Mouse (Mus musculus) bone marrow macrophage, adult 2 months (primary cell): ENCODE measurements around the gene Ticrr. TPM values are rescaled to one million over a fixed set of nuclear protein-coding genes. Genes with fewer than 3 reads are reported as not detected.
A peak's percentile ranks its signal among the peaks of the same experiment; 100 is the strongest.

Experiments used
- H3K27ac ChIP-seq: 2 replicates; pipeline ENCODE4 v1.5.1; 2012; ENCODE audit warnings: low read depth, low read length; ENCODE audit not compliant: insufficient read depth
- H3K4me1 ChIP-seq: 2 replicates; pipeline ENCODE4 v1.6.1; 2012; ENCODE audit warnings: low read length; ENCODE audit not compliant: control insufficient read depth, insufficient read depth
- H3K4me3 ChIP-seq: 2 replicates; pipeline ENCODE4 v1.5.1; 2012; ENCODE audit warnings: mild to moderate bottlenecking, low read length, moderate library complexity; ENCODE audit not compliant: insufficient read depth
- CTCF ChIP-seq: IDR thresholded peaks from 2 replicates; pipeline ENCODE4 v1.5.1; 2012; ENCODE audit warnings: low read depth, mild to moderate bottlenecking, low read length, moderate library complexity
- POLR2A ChIP-seq: IDR thresholded peaks from 2 replicates; pipeline ENCODE4 v1.6.1; 2012; ENCODE audit warnings: mild to moderate bottlenecking, low read depth, low read length, borderline replicate concordance
- polyA plus RNA-seq: library from polyadenylated mRNA; stranded (reverse); fragments of >200 nt; gene quantifications from 2 replicates; pipeline ENCODE4 v1.2.4, GENCODE M21; 2012; ENCODE audit not compliant: missing spikeins, insufficient read depth, insufficient read length

The Ticrr gene
- polyA plus RNA-seq, 1 experiment: 4.6 TPM

DNA sequence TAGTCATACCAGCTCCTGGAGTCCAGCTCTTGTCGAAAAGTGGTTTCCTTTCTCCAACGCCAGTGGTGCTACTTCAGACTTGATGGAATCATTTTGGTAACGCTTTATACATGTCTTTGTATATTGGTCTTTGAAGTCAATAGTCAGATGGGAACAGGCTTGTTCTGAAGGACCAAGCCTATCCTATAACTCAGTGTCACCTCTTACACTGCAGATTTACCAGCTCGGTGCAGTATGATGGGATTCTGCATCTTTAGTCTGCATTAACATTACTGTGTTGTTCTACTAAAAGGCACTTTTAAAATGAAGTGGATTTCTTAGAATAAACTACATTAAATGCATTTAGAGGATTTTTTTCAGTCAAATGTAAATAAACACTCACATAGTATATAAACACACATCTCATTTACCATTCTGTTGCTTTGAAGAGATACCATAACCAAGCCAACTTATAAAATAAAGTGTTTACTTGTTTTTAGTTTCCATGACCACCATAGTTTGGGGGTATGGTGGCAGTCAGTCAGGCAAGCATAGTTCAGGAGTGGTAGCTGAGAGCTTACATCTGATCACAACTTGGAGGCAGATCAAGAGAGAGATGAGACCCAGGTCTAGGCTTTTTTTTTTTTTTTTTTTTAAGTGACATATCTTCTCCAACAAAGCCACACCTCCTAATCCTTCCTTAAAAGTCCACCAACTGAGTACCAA lies 11.1 kb downstream of the Ticrr start:
- no peak overlapping the region for H3K4me3 ChIP-seq
- TF ChIP-seq CTCF (no peak), POLR2A (no peak)
- no peak overlapping the region for H3K27ac ChIP-seq
- no peaks in the 10 kb centered on the region for H3K4me1 ChIP-seq

DNA sequence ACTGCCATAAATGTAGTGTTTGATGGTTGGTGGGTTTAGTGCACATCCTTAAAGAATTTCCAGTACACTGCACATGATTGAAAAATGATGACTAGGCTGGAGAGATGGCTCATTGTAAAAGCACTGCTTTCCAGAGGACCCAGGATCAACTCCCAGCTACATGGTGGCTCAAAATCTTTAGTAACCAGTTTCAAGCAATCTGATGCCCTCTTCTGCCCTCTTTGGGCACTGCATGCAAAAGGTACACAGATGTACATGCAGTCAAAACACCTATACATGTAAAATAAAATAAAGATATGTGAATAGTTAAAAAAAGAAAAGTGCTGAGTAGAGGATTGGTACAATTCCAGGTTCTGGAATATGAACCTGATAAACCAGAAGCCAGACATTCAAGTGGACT lies 19.2 kb downstream of the Ticrr start:
- H3K4me1 ChIP-seq: no peaks in the 10 kb centered on the region
- no peak overlapping the region for H3K27ac ChIP-seq
- no peak overlapping the region for H3K4me3 ChIP-seq
- no peak for TF ChIP-seq POLR2A
- no peak for TF ChIP-seq CTCF

DNA sequence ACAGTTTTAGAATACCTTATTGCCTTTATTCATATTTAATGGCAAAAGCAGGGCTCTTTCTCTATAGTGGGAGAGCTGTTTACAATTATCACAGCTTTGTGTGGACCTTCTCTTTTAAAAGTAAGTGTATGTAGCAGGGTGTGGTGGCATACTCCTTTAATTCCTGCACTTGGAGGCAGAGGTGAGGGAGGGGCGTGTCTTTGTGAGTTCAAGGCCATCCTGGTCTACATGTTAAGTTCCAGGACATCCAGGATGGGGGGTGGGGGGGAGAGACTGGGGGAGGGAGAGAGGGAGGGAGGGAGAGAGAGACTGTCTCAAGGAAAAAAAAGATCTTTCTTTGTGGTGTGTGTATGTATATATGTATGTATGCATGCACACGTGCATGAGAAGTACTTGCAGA lies 20.2 kb downstream of the Ticrr start:
- TF ChIP-seq POLR2A (no peak), CTCF (no peak)
- H3K4me1 ChIP-seq: no peaks in the 10 kb centered on the region
- H3K27ac ChIP-seq: no peak overlapping the region
- H3K4me3 ChIP-seq: no peak overlapping the region

DNA sequence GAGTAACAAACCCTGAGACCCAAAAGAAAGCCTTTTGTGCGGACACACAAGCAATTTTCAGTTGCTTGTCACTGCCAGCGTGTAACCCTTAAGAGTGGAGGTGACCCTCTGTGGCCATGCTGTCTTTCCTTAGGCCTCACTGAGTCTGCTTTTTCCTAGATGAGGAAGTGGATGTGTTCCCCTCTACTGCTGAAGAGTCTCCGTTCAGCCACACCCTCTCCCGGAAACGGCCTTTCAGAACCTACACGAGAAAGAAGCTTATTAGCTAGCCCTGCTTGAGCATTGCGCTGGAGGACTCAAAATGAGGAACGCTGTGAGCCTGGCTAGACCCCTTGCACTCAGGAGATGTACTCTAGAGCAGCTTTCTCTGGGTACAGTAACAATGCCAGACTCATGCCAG lies 36.5 kb downstream of the Ticrr start:
- Histone ChIP-seq H3K27ac (no peak overlapping the region), H3K4me3 (no peak overlapping the region), H3K4me1 (peaks cover 5% of the 10 kb centered on the region; the same call in 1 of the 2 replicates)
- no peak for TF ChIP-seq POLR2A
- no peak for TF ChIP-seq CTCF

DNA sequence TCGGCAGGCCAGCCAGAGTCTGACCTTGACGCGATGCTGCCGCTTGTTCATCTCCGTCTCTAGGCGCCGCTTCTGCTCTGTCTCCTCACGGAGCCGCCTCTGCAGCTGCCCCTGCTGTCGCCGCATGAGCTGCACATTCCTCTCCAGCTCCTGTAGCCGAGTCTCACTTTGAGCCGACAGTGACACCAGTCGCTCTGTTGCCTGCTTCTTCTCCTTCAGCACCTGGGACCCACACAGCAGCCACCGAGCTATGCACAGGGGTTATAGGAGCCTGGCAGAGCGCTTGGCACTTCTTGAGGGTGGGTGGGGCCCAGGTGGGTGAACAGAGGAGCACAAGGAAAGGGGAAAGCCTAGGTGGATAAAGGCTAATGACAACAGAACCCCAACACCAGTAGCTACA lies 42.8 kb downstream of the Ticrr start:
- no peak for TF ChIP-seq CTCF
- no peak for TF ChIP-seq POLR2A
- Histone ChIP-seq H3K4me1 (no peaks in the 10 kb centered on the region), H3K27ac (no peak overlapping the region), H3K4me3 (no peak overlapping the region)

DNA sequence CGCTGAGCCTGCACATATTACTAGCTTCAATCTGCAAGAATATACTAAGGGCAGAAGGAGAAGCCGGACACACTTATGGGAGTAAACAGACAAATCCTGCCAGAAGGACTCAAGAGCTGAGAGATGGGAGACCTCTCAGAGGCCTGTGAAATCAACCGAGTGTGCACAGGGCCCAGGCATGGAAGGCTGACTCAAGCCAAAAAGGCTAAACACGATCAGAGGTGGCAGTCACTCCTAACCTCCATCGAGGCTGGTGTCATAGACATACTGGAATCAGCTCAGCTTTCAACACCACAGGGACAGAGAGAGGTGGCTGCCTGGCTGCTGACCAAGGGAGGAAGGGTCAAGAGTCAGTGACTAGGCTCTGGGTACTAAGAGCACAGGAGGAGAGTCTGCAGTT lies 45.2 kb downstream of the Ticrr start:
- Histone ChIP-seq H3K4me3 (no peak overlapping the region), H3K4me1 (no peaks in the 10 kb centered on the region), H3K27ac (no peak overlapping the region)
- TF ChIP-seq CTCF (no peak), POLR2A (no peak)

DNA sequence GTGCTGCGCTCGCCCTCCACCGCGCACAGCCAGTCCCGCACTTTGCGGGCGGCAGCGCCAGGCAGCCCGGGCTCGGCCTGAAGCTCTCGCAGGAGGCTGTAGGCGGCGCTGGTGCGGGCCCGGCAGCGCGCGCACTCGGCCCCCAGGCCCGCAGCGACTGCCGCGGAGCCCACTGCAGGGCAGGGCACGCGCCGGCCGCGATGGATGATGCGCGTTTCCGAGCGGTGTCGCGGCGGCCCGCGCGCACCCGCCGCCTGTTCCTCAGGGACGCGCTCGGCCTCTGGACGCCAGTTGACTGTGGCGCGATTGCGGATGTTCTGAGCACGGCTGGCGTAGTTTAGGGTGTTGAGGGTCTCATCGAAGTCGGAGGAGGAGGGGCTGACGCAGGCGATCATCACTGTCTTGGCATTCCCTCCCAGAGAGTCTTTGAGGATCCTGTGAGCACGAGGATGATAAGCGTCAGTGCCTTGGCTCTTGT lies 50.2 kb downstream of the Ticrr start:
- Histone ChIP-seq H3K4me3 (peak overlapping the region; percentile 43), H3K27ac (no peak overlapping the region), H3K4me1 (no peaks in the 10 kb centered on the region)
- no peak for TF ChIP-seq CTCF
- no peak for TF ChIP-seq POLR2A

DNA sequence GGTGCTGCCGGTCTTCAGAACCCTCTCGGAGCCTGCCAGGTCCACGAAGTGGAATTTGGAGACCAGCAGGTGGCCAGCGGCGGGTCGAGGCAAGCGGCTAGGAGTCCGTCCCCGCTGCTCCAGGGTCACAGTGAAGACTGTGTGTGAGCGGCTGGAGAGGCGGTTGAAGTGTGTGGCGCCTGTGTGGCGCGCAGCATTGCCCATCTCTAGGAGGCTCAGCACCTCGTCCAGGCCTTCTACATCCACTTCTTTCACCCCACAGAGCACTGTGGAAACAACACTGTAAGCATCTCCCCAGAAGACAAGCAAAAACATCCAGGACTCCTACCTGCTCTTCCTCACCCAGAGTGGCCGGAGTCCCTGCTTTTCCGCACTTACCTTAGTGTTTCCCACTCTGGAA lies 50.8 kb downstream of the Ticrr start:
- no peak overlapping the region for H3K27ac ChIP-seq
- H3K4me3 ChIP-seq: no peak overlapping the region
- TF ChIP-seq CTCF (no peak), POLR2A (no peak)
- no peaks in the 10 kb centered on the region for H3K4me1 ChIP-seq

DNA sequence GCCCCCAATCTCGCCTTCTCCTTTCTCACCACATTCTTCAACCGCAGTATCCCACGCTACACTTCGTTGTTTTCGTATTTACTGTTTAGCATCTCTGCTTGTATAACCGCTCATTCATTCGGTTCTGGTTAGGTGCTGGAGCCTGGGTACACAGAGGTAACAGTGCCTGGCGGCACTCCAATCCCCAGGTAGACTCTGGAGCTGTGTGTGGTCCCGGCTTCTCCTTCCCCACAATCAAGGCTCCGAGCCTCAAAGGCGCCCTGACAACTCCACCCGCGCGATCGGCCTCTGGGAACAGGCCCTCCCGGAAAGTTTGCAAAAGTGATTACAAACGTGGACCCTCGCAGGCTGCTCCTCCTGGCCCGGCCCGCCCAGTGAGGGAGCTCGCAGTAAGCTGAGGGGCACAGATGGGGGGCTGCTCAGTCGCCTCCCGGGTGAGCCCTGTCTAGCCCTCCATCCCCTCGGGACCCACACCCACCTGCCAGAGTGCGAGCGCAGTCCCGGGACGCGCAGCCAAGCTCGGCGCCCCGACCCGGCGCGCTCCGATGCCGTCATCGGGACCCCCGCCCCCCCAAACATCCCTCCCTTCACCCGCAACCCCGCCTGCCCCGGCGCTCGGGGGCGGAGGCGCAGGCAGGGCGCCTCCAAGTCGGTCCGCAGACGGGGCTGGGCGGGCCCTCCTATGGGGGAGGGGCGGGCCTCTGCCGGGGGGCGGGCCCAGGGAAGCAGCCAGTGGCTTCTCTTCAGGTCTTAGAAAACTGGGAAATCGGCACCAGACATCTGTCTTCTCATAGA lies 55.4 kb downstream of the Ticrr start, which contains the start of gene Kif7:
TSS of gene Kif7 (minus strand) at position 534 of the 795 bp plus-strand sequence.
- Histone ChIP-seq H3K4me1 (peaks cover 3% of the 10 kb centered on the region; the same call in 1 of the 2 replicates), H3K27ac (no peak within 1 kb of the TSS), H3K4me3 (peak within 1 kb of the TSS; percentile 74)
- TF ChIP-seq POLR2A: no peak
- no peak for TF ChIP-seq CTCF
